Mouse (Mus musculus) cortical plate, adult 2 months (tissue): ENCODE results near the gene Slc25a23.

ENCODE experiments used
- CTCF ChIP-seq: fragments of 200-500 bp; IDR thresholded peaks from 2 replicates; pipeline ENCODE4 v1.5.1; 2011; ENCODE audit warnings: mild to moderate bottlenecking, control low read depth, low read length; ENCODE audit not compliant: insufficient read depth; ENCODE audit errors: extremely low read depth
- POLR2A ChIP-seq: fragments of 200-500 bp; IDR thresholded peaks from 2 replicates; pipeline ENCODE4 v1.6.1; 2011; ENCODE audit warnings: mild to moderate bottlenecking, low read length, control low read depth; ENCODE audit not compliant: insufficient read depth; ENCODE audit errors: extremely low read depth

GRCm38 (mm10) chr17:57047406-57047805 is 12.3 kb downstream of the Slc25a23 start:
- TF ChIP-seq POLR2A: no peak
- TF ChIP-seq CTCF: no peak
